Mouse (Mus musculus): ENCODE results near the gene Dnaja3. TPM values are rescaled to one million over a fixed set of nuclear protein-coding genes. Genes with fewer than 3 reads are reported as not detected.
"Not testable (repeated sequence)": the region's sequence is repeated elsewhere in the genome, so short reads cannot be mapped to it uniquely, and the experiment has no call there.

Gene Dnaja3
- polyA plus RNA-seq, 1 experiment from 2014 or later = 73.1 TPM

- not testable (repeated sequence) for H3K4me1 ChIP-seq (ENCODE audit: control insufficient read depth, insufficient read depth, low read length); H3K27me3 ChIP-seq (ENCODE audit: control insufficient read depth, insufficient read depth, low read length); H3K36me3 ChIP-seq (ENCODE audit: control insufficient read depth, insufficient read depth, low read length); H3K9me3 ChIP-seq (replicated peaks; ENCODE audit: control insufficient read depth, low read length)
- peak overlapping the region; percentile 46 for H3K4me3 ChIP-seq (replicated peaks; ENCODE audit: low read length)
- peak; percentile 85 for ATAC-seq (ENCODE audit: insufficient read depth, low FRiP score)
- H3K9ac ChIP-seq (ENCODE audit: low read length) = peak overlapping the region; percentile 65
- peak overlapping the region; percentile 38 for H3K4me2 ChIP-seq (ENCODE audit: low read depth, low read length)
- H3K27ac ChIP-seq (ENCODE audit: low read length) = peak overlapping the region; percentile 57; the same call in 1 of the 2 replicates
- 3% methylated on average over 27 of the region's 42 CpGs for WGBS
Measured at GRCm38 (mm10) chr16:4756660-4757335, 117.0 kb downstream of the Dnaja3 start.

Other genes with a start within 250 kb of the Dnaja3 start
- 1.3 and 1.5 TPM in 2 replicates for gene Adcy9, start 219.5 kb upstream of the Dnaja3 start, polyA plus RNA-seq (2015; fragmentation: Nextera tagmentation; extraction: Ambion mirVana)
- 10.0 and 28.6 TPM in 2 replicates for gene Srl, start 98.2 kb upstream of the Dnaja3 start, polyA plus RNA-seq (2015; fragmentation: Nextera tagmentation; extraction: Ambion mirVana)
- gene Tfap4, start 80.1 kb upstream of the Dnaja3 start, polyA plus RNA-seq (2015; fragmentation: Nextera tagmentation; extraction: Ambion mirVana) = 16.1 and 17.0 TPM in 2 replicates
- 18.7 and 21.7 TPM in 2 replicates for gene Glis2, start 45.3 kb upstream of the Dnaja3 start, polyA plus RNA-seq (2015; fragmentation: Nextera tagmentation; extraction: Ambion mirVana)
- 47.9 and 75.3 TPM in 2 replicates for gene Pam16, start 15.0 kb upstream of the Dnaja3 start, polyA plus RNA-seq (2015; fragmentation: Nextera tagmentation; extraction: Ambion mirVana)
- 18.3 and 18.4 TPM in 2 replicates for gene Vasn, start within 50 bp of the Dnaja3 start, polyA plus RNA-seq (2015; fragmentation: Nextera tagmentation; extraction: Ambion mirVana)
- 19.7 and 20.6 TPM in 2 replicates for gene Coro7, start 39.8 kb downstream of the Dnaja3 start, polyA plus RNA-seq (2015; fragmentation: Nextera tagmentation; extraction: Ambion mirVana)
- gene Nmral1, start 79.4 kb downstream of the Dnaja3 start, polyA plus RNA-seq (2015; fragmentation: Nextera tagmentation; extraction: Ambion mirVana) = 44.7 and 45.6 TPM in 2 replicates
- 83.3 and 85.2 TPM in 2 replicates for gene Hmox2, start 86.4 kb downstream of the Dnaja3 start, polyA plus RNA-seq (2015; fragmentation: Nextera tagmentation; extraction: Ambion mirVana)
- 75.8 and 82.0 TPM in 2 replicates for gene Cdip1, start 150.3 kb downstream of the Dnaja3 start, polyA plus RNA-seq (2015; fragmentation: Nextera tagmentation; extraction: Ambion mirVana)
- 0.27 and 0.47 TPM in 2 replicates for gene 4930562C15Rik, start 195.4 kb downstream of the Dnaja3 start, polyA plus RNA-seq (2015; fragmentation: Nextera tagmentation; extraction: Ambion mirVana)
- 31.5 and 36.3 TPM in 2 replicates for gene Ubald1, start 240.3 kb downstream of the Dnaja3 start, polyA plus RNA-seq (2015; fragmentation: Nextera tagmentation; extraction: Ambion mirVana)
- 81.1 and 87.7 TPM in 2 replicates for gene Mgrn1, start 246.3 kb downstream of the Dnaja3 start, polyA plus RNA-seq (2015; fragmentation: Nextera tagmentation; extraction: Ambion mirVana)

Data from stomach, embryonic 16.5 days (tissue).